Mouse (Mus musculus) left cerebral cortex, adult 2 months (tissue): ENCODE data around the gene Kcnj12. TPM values are rescaled to one million over a fixed set of nuclear protein-coding genes. Genes with fewer than 3 reads are reported as not detected.
A peak's percentile ranks its signal among the peaks of the same experiment; 100 is the strongest.

Source experiments
- DNase-seq, 2 experiments: peaks; one replicate each; pipeline ENCODE4 v3.0.0; 2021 to 2022; ENCODE audit warnings: low spot score in 2 of 2, mixed read lengths in 1 of 2; ENCODE audit errors: extremely low spot score in 1 of 2
- H3K27ac ChIP-seq: fragments of 200-600 bp; 2 replicates; pipeline ENCODE4 v1.8.1; 2022
- H3K4me3 ChIP-seq: fragments of 200-600 bp; 2 replicates; pipeline ENCODE4 v1.8.1; 2022
- CTCF ChIP-seq: fragments of 200-600 bp; IDR thresholded peaks from 2 replicates; pipeline ENCODE4 v1.8.1; 2022; ENCODE audit warnings: antibody characterized with exemption, mild to moderate bottlenecking, moderate library complexity
- intact Hi-C: fragments of 180-260 bp; cut with DNase I; formaldehyde crosslinking; loops from one replicate; pipeline ENCODE4 v1.15.1; 2025
- total RNA-seq, 2 experiments: library from RNA; stranded (reverse); gene quantifications; 2 replicates each; pipeline ENCODE4 v1.2.3; 2021

The Kcnj12 gene
- total RNA-seq, 2 experiments from 2014 or later = 19.0 to 19.2 TPM

DNA sequence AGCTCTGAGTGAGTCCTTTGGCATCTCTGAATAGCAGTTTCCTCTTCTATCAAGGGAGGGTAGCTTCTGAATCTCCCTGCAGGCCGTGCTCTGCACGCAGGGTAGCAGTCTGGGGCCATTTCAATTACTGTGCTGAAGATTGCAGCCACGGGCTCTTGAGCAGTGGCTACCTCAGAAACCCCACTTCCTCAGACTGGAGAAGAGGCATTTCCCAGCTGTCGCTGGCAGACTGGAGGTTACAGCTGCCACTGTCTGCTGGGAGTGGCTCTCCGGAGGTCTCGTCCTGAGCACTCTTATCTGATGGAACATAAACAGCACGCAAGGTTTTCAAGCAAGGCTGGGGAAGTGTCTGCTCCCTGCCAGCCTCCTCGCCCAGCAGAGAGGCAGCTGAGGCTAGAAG lies 20.2 kb downstream of the Kcnj12 start:
- no peak for TF ChIP-seq CTCF
- DNase-seq = no peak
- Histone ChIP-seq H3K27ac (no peak overlapping the region), H3K4me3 (no peak overlapping the region)
- intact Hi-C loops = loop anchor here (5.0 kb wide), 2 partner anchors 50 to 60 kb away; no protein-coding TSS in a partner anchor

DNA sequence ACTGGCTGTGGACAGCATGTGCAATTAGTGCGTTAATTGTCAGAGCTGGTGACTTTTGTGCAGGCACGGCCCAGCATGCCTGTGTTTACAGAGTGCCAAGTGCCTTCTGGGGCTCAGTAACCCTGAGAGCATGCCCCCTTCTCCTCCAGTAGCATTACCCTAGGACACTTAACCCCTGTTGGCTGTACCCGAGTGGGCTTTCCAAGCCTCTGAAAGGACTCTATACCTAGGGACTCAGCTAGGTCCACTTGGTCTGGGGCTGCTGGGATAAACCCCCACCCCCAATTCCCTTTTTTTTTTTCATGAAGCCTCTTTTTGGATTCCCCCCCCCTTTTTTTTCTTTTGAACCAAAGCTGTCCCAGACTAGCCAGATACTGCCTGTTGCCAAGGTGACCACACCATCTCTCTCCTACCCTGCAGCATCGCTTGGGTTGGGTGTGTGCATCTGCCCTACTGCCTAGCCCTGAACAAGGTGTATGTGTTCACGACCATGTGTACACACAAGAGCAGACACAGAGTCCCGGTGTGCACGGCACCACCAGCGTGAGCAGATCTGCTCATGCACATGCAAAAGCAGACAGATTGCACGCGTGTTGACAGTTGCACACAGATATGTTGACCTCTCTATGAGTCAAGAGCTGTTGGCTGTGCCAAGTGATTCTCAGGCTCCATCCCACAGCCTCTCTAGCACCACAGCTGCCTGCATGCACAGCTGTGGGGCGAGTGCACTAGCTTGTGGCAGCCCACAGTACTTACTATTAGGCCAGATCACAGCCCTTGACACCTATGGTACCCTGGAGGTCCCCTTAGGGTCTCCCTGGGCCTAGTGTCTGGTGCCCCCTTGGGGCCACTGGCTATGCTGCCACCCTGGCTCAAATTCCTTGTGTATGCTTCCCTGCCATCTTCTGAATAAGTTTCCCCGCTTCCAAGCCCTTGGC lies 21.0 kb downstream of the Kcnj12 start:
- intact Hi-C loops = loop anchor here (1.0 to 5.0 kb wide), 3 partner anchors 49 to 89 kb away; no protein-coding TSS in a partner anchor
- peak; percentile 56 for TF ChIP-seq CTCF
- Histone ChIP-seq H3K4me3 (no peak overlapping the region), H3K27ac (no peak overlapping the region)
- no peak for DNase-seq

DNA sequence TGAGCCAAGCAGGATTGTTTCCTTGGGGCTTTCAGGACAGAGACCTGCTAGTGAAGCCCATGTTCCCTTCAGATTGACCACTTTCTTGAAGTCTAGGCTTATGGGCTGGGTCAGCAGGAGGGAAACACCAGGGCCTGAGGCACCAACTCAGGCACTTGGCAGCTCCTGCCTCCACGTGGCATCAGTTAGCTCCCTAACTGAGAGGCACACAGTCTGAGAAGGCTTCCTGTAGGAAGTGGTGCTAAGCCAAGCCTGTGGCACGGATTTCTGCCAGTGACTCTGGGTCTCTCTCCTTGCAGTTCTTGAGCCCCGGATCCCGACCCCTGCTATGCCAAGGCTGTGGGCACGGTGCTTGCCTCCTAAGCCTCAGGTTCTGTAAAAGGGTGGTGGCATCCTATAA lies 22.4 kb downstream of the Kcnj12 start:
- intact Hi-C loops = loop anchor here (5.0 kb wide), 2 partner anchors 48 to 62 kb away; no protein-coding TSS in a partner anchor
- no peak for TF ChIP-seq CTCF
- DNase-seq = no peak
- Histone ChIP-seq H3K27ac (no peak overlapping the region), H3K4me3 (no peak overlapping the region)

DNA sequence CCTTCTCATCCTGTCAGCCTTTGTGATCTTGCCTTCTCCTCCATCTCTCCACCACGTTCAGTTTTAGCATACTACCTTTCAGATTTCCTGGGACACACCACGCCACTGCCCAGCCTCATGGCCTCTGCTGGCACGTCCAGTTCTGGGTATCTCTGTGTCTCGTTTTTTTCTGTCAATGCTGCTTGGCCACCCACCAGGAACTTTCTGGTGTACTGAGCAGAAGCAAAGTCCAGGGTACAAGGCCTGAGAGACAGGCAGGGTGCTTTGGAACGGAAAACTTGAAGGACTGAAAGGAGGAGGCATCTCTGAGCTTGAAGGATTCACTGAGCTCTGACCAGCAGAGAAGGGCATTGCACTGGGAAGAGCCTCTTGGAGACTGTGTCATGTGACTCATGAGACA lies 25.1 kb downstream of the Kcnj12 start:
- DNase-seq = no peak
- Histone ChIP-seq H3K4me3 (no peak overlapping the region), H3K27ac (no peak overlapping the region)
- intact Hi-C loops = no loop called here
- TF ChIP-seq CTCF = no peak

DNA sequence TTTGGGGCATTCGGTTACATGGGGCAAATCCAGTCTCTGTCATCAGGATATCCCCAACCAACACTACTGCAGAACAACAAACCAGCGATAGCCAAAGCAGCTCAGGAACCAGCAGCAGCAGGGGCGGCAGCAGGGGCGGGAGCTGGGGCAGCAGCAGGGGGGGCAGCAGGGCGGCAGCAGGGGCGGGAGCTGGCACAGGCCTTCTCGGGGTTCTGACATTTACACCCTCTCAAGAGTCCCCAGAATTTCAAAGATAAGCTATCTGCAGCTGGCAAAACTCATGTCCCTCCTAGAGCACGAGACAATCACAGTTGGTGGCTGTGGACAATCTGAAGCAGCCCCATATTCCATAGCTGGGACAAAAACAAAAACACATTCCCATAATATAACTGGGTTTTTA lies 28.8 kb downstream of the Kcnj12 start:
- no peak for TF ChIP-seq CTCF
- intact Hi-C loops = no loop called here
- H3K4me3 ChIP-seq = no peak overlapping the region
- no peak overlapping the region for H3K27ac ChIP-seq
- DNase-seq = no peak

DNA sequence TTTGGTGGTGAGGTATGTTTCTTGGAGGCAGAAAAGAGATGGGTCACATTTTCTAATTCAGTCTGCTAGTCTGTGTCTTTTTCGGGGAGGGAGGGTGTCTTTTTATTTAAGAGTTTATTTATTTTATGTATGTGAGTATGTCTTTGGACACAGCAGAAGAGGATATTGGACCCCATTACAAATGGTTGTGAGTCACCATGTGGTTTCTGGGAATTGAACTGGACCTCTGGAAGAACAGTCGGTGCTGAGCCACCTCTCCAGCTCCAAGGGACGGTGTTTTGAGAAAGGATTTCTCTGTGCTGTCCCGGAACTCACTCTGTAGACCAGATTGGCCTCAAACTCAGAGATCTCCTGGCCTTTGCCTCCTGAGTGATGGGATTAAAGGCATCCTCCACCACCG lies 34.5 kb downstream of the Kcnj12 start:
- no peak for DNase-seq
- no peak overlapping the region for H3K27ac ChIP-seq
- intact Hi-C loops = no loop called here
- no peak overlapping the region for H3K4me3 ChIP-seq
- TF ChIP-seq CTCF = no peak

DNA sequence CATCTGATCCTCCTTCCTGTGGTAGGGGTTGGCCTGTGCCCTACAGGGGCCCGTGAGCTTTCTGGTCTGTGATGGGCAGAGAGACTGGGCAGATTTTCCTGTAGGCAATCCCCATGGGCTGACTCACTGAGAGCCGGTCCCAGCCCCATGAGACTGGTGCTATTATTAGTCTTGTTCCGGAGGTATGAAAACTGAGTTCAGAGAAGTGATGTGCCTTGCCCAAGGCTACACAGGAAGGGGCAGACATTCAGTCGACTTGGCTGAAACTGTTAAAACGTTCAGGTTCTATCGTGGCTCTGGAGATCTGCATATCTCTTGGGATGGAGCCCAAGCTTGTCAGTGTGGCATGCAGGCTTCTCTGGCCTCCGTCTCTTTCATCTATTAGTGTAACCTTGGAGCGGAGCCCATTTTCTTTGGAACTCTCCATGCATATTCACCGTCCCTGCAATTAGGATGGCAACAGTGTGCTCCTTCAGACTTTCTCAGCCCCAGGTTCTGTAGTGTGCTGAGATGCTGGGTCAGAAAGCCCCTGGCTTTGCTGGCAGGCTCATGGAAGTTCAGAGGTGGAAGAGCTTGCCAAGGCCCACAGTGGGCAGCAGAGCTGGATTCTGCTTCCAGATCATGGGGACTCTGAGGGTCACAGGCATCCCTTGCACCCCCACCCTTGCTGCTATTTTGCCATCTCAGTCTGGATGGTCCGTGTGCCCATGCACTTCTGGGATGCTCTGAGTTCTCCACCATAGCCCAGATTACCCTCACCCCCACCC lies 37.5 kb downstream of the Kcnj12 start:
- DNase-seq = no peak
- H3K27ac ChIP-seq = no peak overlapping the region
- intact Hi-C loops = no loop called here
- no peak for TF ChIP-seq CTCF
- H3K4me3 ChIP-seq = no peak overlapping the region

DNA sequence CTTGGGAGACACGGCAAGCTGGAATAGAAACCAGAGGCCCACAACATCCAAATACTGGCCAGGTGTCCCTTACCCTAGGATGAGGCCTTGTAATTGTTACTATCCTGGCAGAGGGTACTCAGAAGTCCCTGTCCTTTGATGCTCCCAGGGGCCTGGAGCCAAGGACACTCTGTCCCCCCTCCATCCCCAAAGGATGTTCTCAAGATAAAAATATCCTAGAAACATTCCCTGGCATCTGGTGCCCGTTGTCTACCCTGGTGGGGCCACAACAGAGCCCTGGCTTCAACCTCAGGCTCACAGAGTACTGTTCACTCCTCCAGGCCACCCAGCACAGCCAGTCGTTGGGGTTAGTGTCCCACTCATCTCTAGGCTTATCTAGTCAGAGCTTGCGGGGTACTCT lies 38.3 kb downstream of the Kcnj12 start:
- no peak for TF ChIP-seq CTCF
- intact Hi-C loops = no loop called here
- no peak overlapping the region for H3K27ac ChIP-seq
- H3K4me3 ChIP-seq = no peak overlapping the region
- no peak for DNase-seq

DNA sequence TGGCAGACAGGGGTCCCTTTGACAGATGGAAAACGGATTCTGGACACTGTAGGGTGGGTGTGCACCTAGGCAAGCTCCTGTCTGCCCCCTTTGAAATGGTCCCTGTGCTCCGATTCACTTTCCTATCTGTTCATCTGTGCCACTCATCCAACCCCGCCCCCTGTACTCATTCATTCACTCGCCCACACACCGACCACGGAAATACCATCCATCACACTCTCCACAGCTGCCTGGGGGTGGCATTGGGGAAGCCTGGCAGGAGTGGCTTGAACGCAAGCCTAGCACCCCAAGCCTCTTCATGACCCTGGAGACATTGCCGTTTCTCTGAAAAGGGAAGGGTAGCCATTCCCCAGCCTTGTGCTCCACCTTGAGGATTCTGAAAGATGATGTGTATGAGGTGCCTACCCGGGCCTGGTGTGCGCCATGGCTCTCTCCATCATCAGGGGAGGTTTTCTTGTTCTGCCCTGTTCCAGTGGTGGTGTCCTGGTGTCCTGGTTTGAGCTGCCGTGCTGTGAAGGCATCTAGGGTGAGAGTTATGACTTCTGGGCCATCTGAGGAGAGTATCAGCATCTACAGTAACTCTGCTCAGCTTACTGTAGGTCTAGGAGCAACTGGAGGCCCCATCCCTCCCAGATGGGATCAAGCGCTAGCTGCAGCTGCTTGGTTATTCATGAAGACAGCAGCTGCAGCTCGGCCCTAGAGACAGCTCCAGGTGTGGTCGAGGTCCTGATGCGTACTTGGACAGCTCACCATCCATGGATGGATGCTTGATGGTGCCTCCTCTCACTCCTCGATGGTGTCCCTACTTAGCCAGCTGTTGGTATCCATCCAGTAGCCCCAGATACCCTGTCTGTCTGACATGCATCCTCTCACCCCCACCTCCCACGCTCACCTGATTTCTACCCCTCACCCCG lies 40.4 kb downstream of the Kcnj12 start:
- no peak for TF ChIP-seq CTCF
- intact Hi-C loops = loop anchor here (1.0 kb wide), 1 partner anchor 22 kb away; no protein-coding TSS in a partner anchor
- peak in 1 of 2 experiments; percentile 49 for DNase-seq
- no peak overlapping the region for H3K27ac ChIP-seq
- H3K4me3 ChIP-seq = no peak overlapping the region

DNA sequence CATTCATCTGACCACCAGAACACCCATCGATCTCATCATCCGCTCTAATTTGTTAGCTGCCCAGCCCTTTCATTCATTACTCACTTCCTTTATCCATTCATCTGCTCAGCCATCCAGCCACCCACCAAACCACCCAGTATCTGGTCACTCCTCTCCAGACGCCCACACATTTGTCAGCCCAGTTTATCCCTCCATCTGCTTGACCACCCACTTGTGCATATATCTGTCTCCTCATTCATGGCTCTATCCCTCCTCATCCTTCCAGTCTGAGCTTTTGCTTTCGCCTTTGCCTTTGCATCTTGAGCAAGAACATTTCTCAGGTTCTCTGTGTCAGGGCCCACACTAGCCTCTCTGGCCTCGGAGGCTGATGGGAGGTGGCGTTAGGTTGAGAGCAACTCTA lies 41.1 kb downstream of the Kcnj12 start:
- DNase-seq = peak in 1 of 2 experiments; percentile 67
- Histone ChIP-seq H3K27ac (peak overlapping the region; percentile 9; the same call in 1 of the 2 replicates), H3K4me3 (no peak overlapping the region)
- intact Hi-C loops = loop anchor here (1.0 kb wide), 1 partner anchor 22 kb away; no protein-coding TSS in a partner anchor
- no peak for TF ChIP-seq CTCF

DNA sequence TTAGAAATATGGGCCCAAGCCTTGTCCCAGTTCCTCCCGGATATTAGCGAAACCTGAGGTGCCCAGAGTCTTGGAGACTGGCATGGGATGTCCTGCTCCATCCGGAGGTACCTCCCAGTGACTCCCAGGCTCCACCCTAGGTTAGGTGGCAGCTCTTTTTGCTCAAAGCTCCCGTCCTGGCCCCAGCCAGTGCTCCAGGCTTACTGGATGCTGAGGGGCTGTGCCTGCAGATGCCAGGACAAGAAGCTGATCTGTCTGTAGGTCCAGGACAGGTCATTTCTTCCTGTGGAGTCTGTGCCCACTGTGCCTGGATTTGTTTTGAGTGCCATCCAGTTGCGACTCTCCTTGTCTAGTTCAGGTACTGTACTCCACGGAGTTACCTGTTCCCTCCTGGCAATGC lies 43.3 kb downstream of the Kcnj12 start:
- intact Hi-C loops = no loop called here
- Histone ChIP-seq H3K27ac (no peak overlapping the region), H3K4me3 (no peak overlapping the region)
- DNase-seq = no peak
- TF ChIP-seq CTCF = no peak
